Mouse (Mus musculus): ENCODE data around the gene 4930469K13Rik. TPM values are rescaled to one million over a fixed set of nuclear protein-coding genes. Genes with fewer than 3 reads are reported as not detected.

The 4930469K13Rik gene
- polyA plus RNA-seq, 1 experiment: 0.16 TPM

GRCm38 (mm10) chr11:34086164-34086751 is 12.1 kb downstream of the 4930469K13Rik start:
- peaks cover 96% of the 10 kb centered on the region for H3K36me3 ChIP-seq (ENCODE audit: control insufficient read depth, insufficient read depth, low read length)
- no peak overlapping the region for H3K4me3 ChIP-seq (ENCODE audit: control insufficient read depth, insufficient read depth, low read length)
- H3K27me3 ChIP-seq (ENCODE audit: control insufficient read depth, insufficient read depth, low read length): no peaks in the 10 kb centered on the region
- TF ChIP-seq CTCF (IDR thresholded peaks at IDR 0.05; ENCODE audit: borderline replicate concordance, control insufficient read depth, extremely low read depth, insufficient read depth, low read length, poor library complexity) (no peak), POLR2A (IDR thresholded peaks at IDR 0.05; ENCODE audit: control insufficient read depth, extremely low read depth, insufficient read depth, low read length, poor library complexity) (no peak)
- DNase-seq: no peak
- no peaks in the 10 kb centered on the region for H3K4me1 ChIP-seq (replicated peaks; ENCODE audit: control insufficient read depth, insufficient read depth, low read length)
- no peak overlapping the region for H3K27ac ChIP-seq (ENCODE audit: control insufficient read depth, insufficient read depth, low read length)
- WGBS: 95% methylated on average over 8 of the region's 8 CpGs

DNA sequence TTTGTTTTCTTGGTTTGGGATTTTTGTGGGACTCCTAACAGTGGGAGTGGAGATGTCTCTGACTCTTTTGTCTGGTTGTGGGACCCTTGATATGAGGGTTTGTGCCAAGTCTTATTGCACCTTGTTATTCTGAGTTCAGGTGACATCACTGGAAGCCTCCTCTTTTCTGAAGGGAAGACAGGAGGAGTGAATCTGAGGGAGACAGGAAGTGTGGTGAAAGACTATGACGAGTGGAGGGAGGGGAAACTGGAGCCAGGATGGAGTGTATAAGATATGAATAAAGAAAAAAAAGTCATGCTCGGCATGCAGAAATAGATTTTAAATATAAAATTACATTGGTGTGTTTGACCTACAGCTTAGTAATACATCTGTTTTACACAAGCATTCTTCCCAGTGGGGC is 13.7 kb downstream of the 4930469K13Rik start:
- 45% methylated on average over 2 of the region's 2 CpGs for WGBS
- H3K4me1 ChIP-seq (replicated peaks; ENCODE audit: control insufficient read depth, insufficient read depth, low read length): peaks cover 8% of the 10 kb centered on the region
- no peak overlapping the region for H3K27ac ChIP-seq (ENCODE audit: control insufficient read depth, insufficient read depth, low read length)
- DNase-seq: no peak
- peaks cover 97% of the 10 kb centered on the region for H3K36me3 ChIP-seq (ENCODE audit: control insufficient read depth, insufficient read depth, low read length)
- no peaks in the 10 kb centered on the region for H3K27me3 ChIP-seq (ENCODE audit: control insufficient read depth, insufficient read depth, low read length)
- H3K4me3 ChIP-seq (ENCODE audit: control insufficient read depth, insufficient read depth, low read length): no peak overlapping the region
- no peak for TF ChIP-seq POLR2A (IDR thresholded peaks at IDR 0.05; ENCODE audit: control insufficient read depth, extremely low read depth, insufficient read depth, low read length, poor library complexity)
- TF ChIP-seq CTCF (IDR thresholded peaks at IDR 0.05; ENCODE audit: borderline replicate concordance, control insufficient read depth, extremely low read depth, insufficient read depth, low read length, poor library complexity): no peak

- Histone ChIP-seq H3K36me3 (ENCODE audit: control insufficient read depth, insufficient read depth, low read length) (peaks cover 96% of the 10 kb centered on the region), H3K27ac (ENCODE audit: control insufficient read depth, insufficient read depth, low read length) (no peak overlapping the region), H3K4me3 (ENCODE audit: control insufficient read depth, insufficient read depth, low read length) (no peak overlapping the region), H3K27me3 (ENCODE audit: control insufficient read depth, insufficient read depth, low read length) (no peaks in the 10 kb centered on the region), H3K4me1 (replicated peaks; ENCODE audit: control insufficient read depth, insufficient read depth, low read length) (peaks cover 13% of the 10 kb centered on the region)
- 92% methylated on average over 7 of the region's 7 CpGs for WGBS
- TF ChIP-seq CTCF (IDR thresholded peaks at IDR 0.05; ENCODE audit: borderline replicate concordance, control insufficient read depth, extremely low read depth, insufficient read depth, low read length, poor library complexity) (no peak), POLR2A (IDR thresholded peaks at IDR 0.05; ENCODE audit: control insufficient read depth, extremely low read depth, insufficient read depth, low read length, poor library complexity) (no peak)
- no peak for DNase-seq
Measured at GRCm38 (mm10) chr11:34083795-34084194, 14.6 kb downstream of the 4930469K13Rik start.

- H3K4me1 ChIP-seq (replicated peaks; ENCODE audit: control insufficient read depth, insufficient read depth, low read length): peaks cover 20% of the 10 kb centered on the region
- TF ChIP-seq CTCF (IDR thresholded peaks at IDR 0.05; ENCODE audit: borderline replicate concordance, control insufficient read depth, extremely low read depth, insufficient read depth, low read length, poor library complexity) (no peak), POLR2A (IDR thresholded peaks at IDR 0.05; ENCODE audit: control insufficient read depth, extremely low read depth, insufficient read depth, low read length, poor library complexity) (no peak)
- H3K27ac ChIP-seq (ENCODE audit: control insufficient read depth, insufficient read depth, low read length): 0 out of 2 replicates have a peak overlapping the region, but pooled peaks have one; percentile 20
- WGBS: 77% methylated on average over 6 of the region's 6 CpGs
- H3K4me3 ChIP-seq (ENCODE audit: control insufficient read depth, insufficient read depth, low read length): no peak overlapping the region
- no peak for DNase-seq
- H3K27me3 ChIP-seq (ENCODE audit: control insufficient read depth, insufficient read depth, low read length): no peaks in the 10 kb centered on the region
- peaks cover 93% of the 10 kb centered on the region for H3K36me3 ChIP-seq (ENCODE audit: control insufficient read depth, insufficient read depth, low read length)
Measured at GRCm38 (mm10) chr11:34079542-34080464, 18.6 kb downstream of the 4930469K13Rik start.

GRCm38 (mm10) chr11:34078581-34078980 is 19.8 kb downstream of the 4930469K13Rik start:
- DNase-seq: peak; percentile 48
- H3K27ac ChIP-seq (ENCODE audit: control insufficient read depth, insufficient read depth, low read length): peak overlapping the region; percentile 98
- H3K4me1 ChIP-seq (replicated peaks; ENCODE audit: control insufficient read depth, insufficient read depth, low read length): peaks cover 27% of the 10 kb centered on the region
- peaks cover 93% of the 10 kb centered on the region for H3K36me3 ChIP-seq (ENCODE audit: control insufficient read depth, insufficient read depth, low read length)
- peak overlapping the region; percentile 35 for H3K4me3 ChIP-seq (ENCODE audit: control insufficient read depth, insufficient read depth, low read length)
- H3K27me3 ChIP-seq (ENCODE audit: control insufficient read depth, insufficient read depth, low read length): no peaks in the 10 kb centered on the region
- WGBS: 19% methylated on average over 7 of the region's 7 CpGs
- TF ChIP-seq POLR2A (IDR thresholded peaks at IDR 0.05; ENCODE audit: control insufficient read depth, extremely low read depth, insufficient read depth, low read length, poor library complexity) (0 out of 2 replicates have a peak, but pooled peaks have one; percentile 32), CTCF (IDR thresholded peaks at IDR 0.05; ENCODE audit: borderline replicate concordance, control insufficient read depth, extremely low read depth, insufficient read depth, low read length, poor library complexity) (no peak)

DNA sequence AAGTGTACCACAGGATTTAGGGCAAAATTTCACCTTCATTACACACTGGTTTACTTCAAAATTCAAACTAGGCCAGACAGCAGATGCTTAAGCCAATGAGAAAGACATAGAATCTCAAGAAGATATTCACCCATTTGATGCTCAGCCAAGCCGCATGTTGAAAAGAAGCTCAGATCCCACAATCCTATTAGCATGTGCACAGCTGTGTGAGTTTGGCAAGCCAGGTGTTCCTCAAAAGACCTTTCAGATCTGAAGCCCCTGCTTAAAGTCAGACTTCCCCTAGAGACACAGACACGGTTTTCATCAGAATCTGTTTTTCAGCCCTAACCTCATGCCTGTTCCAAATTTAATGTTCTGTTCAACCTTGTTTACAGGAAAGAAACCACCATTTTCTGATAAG is 20.5 kb downstream of the 4930469K13Rik start:
- no peak for TF ChIP-seq POLR2A (IDR thresholded peaks at IDR 0.05; ENCODE audit: control insufficient read depth, extremely low read depth, insufficient read depth, low read length, poor library complexity)
- TF ChIP-seq CTCF (IDR thresholded peaks at IDR 0.05; ENCODE audit: borderline replicate concordance, control insufficient read depth, extremely low read depth, insufficient read depth, low read length, poor library complexity): no peak
- H3K27me3 ChIP-seq (ENCODE audit: control insufficient read depth, insufficient read depth, low read length): no peaks in the 10 kb centered on the region
- peaks cover 92% of the 10 kb centered on the region for H3K36me3 ChIP-seq (ENCODE audit: control insufficient read depth, insufficient read depth, low read length)
- DNase-seq: peak; percentile 65
- H3K4me3 ChIP-seq (ENCODE audit: control insufficient read depth, insufficient read depth, low read length): no peak overlapping the region
- H3K27ac ChIP-seq (ENCODE audit: control insufficient read depth, insufficient read depth, low read length): peak overlapping the region; percentile 99
- H3K4me1 ChIP-seq (replicated peaks; ENCODE audit: control insufficient read depth, insufficient read depth, low read length): peaks cover 31% of the 10 kb centered on the region
- WGBS: 12% methylated on average over 2 of the region's 2 CpGs
